Mouse (Mus musculus) kidney, adult 2 months (tissue): ENCODE results near the gene Phtf2.

ENCODE experiments used
- CTCF ChIP-seq: fragments of 200-500 bp; conservative IDR thresholded peaks from 2 replicates; pipeline ENCODE4 v1.5.1; 2011; ENCODE audit warnings: low read depth, mild to moderate bottlenecking, control low read depth, low read length, moderate library complexity, mixed read lengths; ENCODE audit not compliant: insufficient read depth, insufficient read length
- POLR2A ChIP-seq: fragments of 200-500 bp; IDR thresholded peaks from one replicate; pipeline ENCODE4 v1.6.1; 2011; ENCODE audit warnings: low read depth, low read length, control low read depth

DNA sequence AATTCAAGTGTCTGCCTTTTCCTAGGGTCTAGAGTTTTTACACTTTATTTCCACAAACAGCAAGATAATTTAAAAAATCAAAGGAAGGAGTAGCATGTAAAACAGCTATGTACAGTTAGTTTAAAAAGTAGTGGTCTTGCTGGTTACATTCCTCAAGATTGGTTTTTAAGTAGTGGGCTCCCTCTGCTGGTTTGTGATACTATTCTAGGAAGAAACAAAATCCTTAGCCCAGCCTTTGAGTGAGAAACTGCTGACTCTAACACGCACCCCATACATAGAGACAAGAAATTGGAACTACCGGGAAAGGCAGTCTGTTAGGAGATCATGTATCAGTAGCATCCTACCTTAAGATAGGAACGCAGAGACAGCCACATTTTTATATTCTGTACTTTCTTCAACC lies 108.6 kb downstream of the Phtf2 start:
- no peak for TF ChIP-seq POLR2A
- TF ChIP-seq CTCF: no peak
